Mouse (Mus musculus) MEL (cell line): ENCODE measurements at regions not wholly inside any gene's neighbourhood (a gene's known extent, or its start where the extent isn't known, plus 50 kb on each side); places are given as distances from the start of the nearest gene placed in this dataset.

Source experiments
- DNase-seq: peaks from one replicate; pipeline ENCODE4 v3.0.0; 2011; ENCODE audit warnings: low read depth, low spot score
- H3K27ac ChIP-seq: 2 replicates; pipeline ENCODE4 v1.5.1; 2012; ENCODE audit warnings: low read depth, mild to moderate bottlenecking, control low read depth, low read length, moderate library complexity; ENCODE audit not compliant: control insufficient read depth
- H3K27me3 ChIP-seq, 2 experiments: fragments of 150-350 bp in 1 of 2; sonication (generic) in 1 of 2; 2 replicates each; pipeline ENCODE4 v1.6.1; 2012; ENCODE audit warnings: low read length in 2 of 2, mild to moderate bottlenecking in 2 of 2, improper control_type of control experiment in 1 of 2, moderate library complexity in 1 of 2; ENCODE audit not compliant: insufficient read depth in 2 of 2, control insufficient read depth in 1 of 2
- H3K36me3 ChIP-seq, 2 experiments: 2 replicates each; pipeline ENCODE4 v1.6.1; 2012 to 2014; ENCODE audit warnings: low read length in 2 of 2, improper control_type of control experiment in 1 of 2, inconsistent platforms in 1 of 2, mild to moderate bottlenecking in 1 of 2; ENCODE audit not compliant: insufficient read depth in 2 of 2, control insufficient read depth in 1 of 2
- H3K4me1 ChIP-seq, 2 experiments: fragments of 150-350 bp in 1 of 2; sonication (generic) in 1 of 2; 2 replicates each; pipeline ENCODE4 v1.6.1; 2012; ENCODE audit warnings: low read length in 2 of 2, improper control_type of control experiment in 1 of 2, mild to moderate bottlenecking in 1 of 2; ENCODE audit not compliant: insufficient read depth in 2 of 2, control insufficient read depth in 1 of 2
- H3K4me3 ChIP-seq, 2 experiments: fragments of 150-350 bp in 1 of 2; sonication (generic) in 1 of 2; 2 replicates each; pipeline ENCODE4 v1.5.1; 2012; ENCODE audit warnings: low read depth in 2 of 2, low read length in 2 of 2, mild to moderate bottlenecking in 2 of 2, moderate library complexity in 2 of 2, control low read depth in 1 of 2, improper control_type of control experiment in 1 of 2; ENCODE audit not compliant: control insufficient read depth in 1 of 2, insufficient read depth in 1 of 2
- H3K79me2 ChIP-seq: 2 replicates; pipeline ENCODE4 v1.6.1; 2012; ENCODE audit warnings: mild to moderate bottlenecking, low read length, moderate library complexity; ENCODE audit not compliant: control insufficient read depth, poor library complexity, insufficient read depth
- H3K9ac ChIP-seq: 2 replicates; pipeline ENCODE4 v1.6.1; 2012; ENCODE audit warnings: low read depth, mild to moderate bottlenecking, control low read depth, low read length, moderate library complexity; ENCODE audit not compliant: control insufficient read depth, poor library complexity, severe bottlenecking
- H3K9me3 ChIP-seq: fragments of 150-350 bp; sonication (generic); replicated peaks from 2 replicates; pipeline ENCODE4 v1.6.1; 2012; ENCODE audit warnings: mild to moderate bottlenecking, low read length, improper control_type of control experiment, moderate library complexity; ENCODE audit not compliant: insufficient read depth
- CHD2 ChIP-seq: IDR thresholded peaks from 2 replicates; pipeline ENCODE4 v1.6.1; 2011; ENCODE audit warnings: low read length, improper control_type of control experiment
- CTCF ChIP-seq, 3 experiments: IDR thresholded peaks in 2 of 3; conservative IDR thresholded peaks in 1 of 3; 2 replicates each; pipeline ENCODE4 v1.5.1; 2011 to 2012; ENCODE audit warnings: low read length in 3 of 3, low read depth in 2 of 3, mild to moderate bottlenecking in 2 of 3, improper control_type of control experiment in 1 of 3, inconsistent platforms in 1 of 3, mixed read lengths in 1 of 3, moderate library complexity in 1 of 3; ENCODE audit not compliant: control insufficient read depth in 1 of 3, insufficient read depth in 1 of 3, poor library complexity in 1 of 3, severe bottlenecking in 1 of 3
- ELF1 ChIP-seq: IDR thresholded peaks from 2 replicates; pipeline ENCODE4 v1.6.1; 2014; ENCODE audit warnings: low read depth, mild to moderate bottlenecking, inconsistent platforms, low read length, improper control_type of control experiment, moderate library complexity
- EP300 ChIP-seq, 2 experiments: IDR thresholded peaks; 2 replicates each; pipeline ENCODE4 v1.6.1; 2011; ENCODE audit warnings: improper control_type of control experiment in 2 of 2, low read length in 2 of 2, low read depth in 1 of 2, mild to moderate bottlenecking in 1 of 2
- ETS1 ChIP-seq: IDR thresholded peaks from 2 replicates; pipeline ENCODE4 v1.6.1; 2012; ENCODE audit warnings: low read depth, mild to moderate bottlenecking, inconsistent platforms, low read length, improper control_type of control experiment, moderate library complexity
- GATA1 ChIP-seq: IDR thresholded peaks from 2 replicates; pipeline ENCODE4 v1.6.1; 2011; ENCODE audit warnings: low read depth, low read length, improper control_type of control experiment
- HCFC1 ChIP-seq: IDR thresholded peaks from 2 replicates; pipeline ENCODE4 v1.6.1; 2012; ENCODE audit warnings: low read depth, mild to moderate bottlenecking, inconsistent platforms, low read length, improper control_type of control experiment, moderate library complexity
- JUND ChIP-seq: IDR thresholded peaks from 2 replicates; pipeline ENCODE4 v1.6.1; 2011; ENCODE audit warnings: low read depth, mild to moderate bottlenecking, improper control_type of control experiment, low read length
- MAX ChIP-seq: IDR thresholded peaks from 2 replicates; pipeline ENCODE4 v1.6.1; 2011; ENCODE audit warnings: low read length, improper control_type of control experiment
- MAZ ChIP-seq: IDR thresholded peaks from 2 replicates; pipeline ENCODE4 v1.6.1; 2012; ENCODE audit warnings: low read depth, mild to moderate bottlenecking, inconsistent platforms, low read length, improper control_type of control experiment
- MYC ChIP-seq: IDR thresholded peaks from 2 replicates; pipeline ENCODE4 v1.6.1; 2011; ENCODE audit warnings: low read depth, mild to moderate bottlenecking, low read length, improper control_type of control experiment, moderate library complexity
- NRF1 ChIP-seq: IDR thresholded peaks from 2 replicates; pipeline ENCODE4 v1.6.1; 2014; ENCODE audit warnings: low read depth, mild to moderate bottlenecking, inconsistent platforms, low read length, improper control_type of control experiment, moderate library complexity; ENCODE audit not compliant: poor library complexity, insufficient read depth, severe bottlenecking
- POLR2AphosphoS2 ChIP-seq: IDR thresholded peaks from 2 replicates; pipeline ENCODE4 v1.6.1; 2011; ENCODE audit warnings: low read length, improper control_type of control experiment
- POLR2AphosphoS5 ChIP-seq: IDR thresholded peaks from 2 replicates; pipeline ENCODE4 v1.6.1; 2012; ENCODE audit warnings: low read depth, borderline replicate concordance, mild to moderate bottlenecking, inconsistent platforms, low read length, moderate library complexity, mixed read lengths
- RCOR1 ChIP-seq: IDR thresholded peaks from 2 replicates; pipeline ENCODE4 v1.6.1; 2012; ENCODE audit warnings: low read depth, mild to moderate bottlenecking, inconsistent platforms, low read length, improper control_type of control experiment
- SIN3A ChIP-seq: IDR thresholded peaks from 2 replicates; pipeline ENCODE4 v1.6.1; 2012; ENCODE audit warnings: low read length, improper control_type of control experiment, inconsistent platforms
- SMC3 ChIP-seq: IDR thresholded peaks from 2 replicates; pipeline ENCODE4 v1.6.1; 2011; ENCODE audit warnings: low read depth, low read length, improper control_type of control experiment
- UBTF ChIP-seq: IDR thresholded peaks from 2 replicates; pipeline ENCODE4 v1.6.1; 2012; ENCODE audit warnings: low read depth, mild to moderate bottlenecking, inconsistent platforms, low read length, improper control_type of control experiment, moderate library complexity, borderline replicate concordance; ENCODE audit not compliant: insufficient read depth
- ZKSCAN1 ChIP-seq: IDR thresholded peaks from 2 replicates; pipeline ENCODE4 v1.6.1; 2012; ENCODE audit warnings: low read depth, mild to moderate bottlenecking, inconsistent platforms, low read length, improper control_type of control experiment, moderate library complexity

GRCm38 (mm10) chr6:101501716-101502115, 124.0 kb upstream of the Pdzrn3 start:
- no peak for TF ChIP-seq RCOR1
- TF ChIP-seq SIN3A: no peak
- no peak for TF ChIP-seq NRF1
- TF ChIP-seq MYC: no peak
- TF ChIP-seq CHD2: no peak
- no peak for TF ChIP-seq ETS1
- no peak for TF ChIP-seq HCFC1
- no peak for TF ChIP-seq SMC3
- no peak for TF ChIP-seq POLR2AphosphoS2
- no peak for DNase-seq
- H3K9me3 ChIP-seq: no peaks in the 10 kb centered on the region
- H3K27ac ChIP-seq: no peak overlapping the region
- no peaks in the 10 kb centered on the region for H3K36me3 ChIP-seq
- H3K4me3 ChIP-seq: no peak overlapping the region
- no peaks in the 10 kb centered on the region for H3K4me1 ChIP-seq
- H3K9ac ChIP-seq: no peak overlapping the region
- no peaks in the 10 kb centered on the region for H3K27me3 ChIP-seq
- H3K79me2 ChIP-seq: no peaks in the 10 kb centered on the region

GRCm38 (mm10) chr6:101500202-101500601, 122.5 kb upstream of the Pdzrn3 start:
- Histone ChIP-seq H3K4me1 (no peaks in the 10 kb centered on the region), H3K36me3 (no peaks in the 10 kb centered on the region), H3K27me3 (no peaks in the 10 kb centered on the region), H3K4me3 (no peak overlapping the region), H3K27ac (no peak overlapping the region), H3K9ac (no peak overlapping the region), H3K79me2 (no peaks in the 10 kb centered on the region), H3K9me3 (no peaks in the 10 kb centered on the region)
- no peak for DNase-seq
- TF ChIP-seq GATA1 (no peak), ZKSCAN1 (no peak), MYC (no peak), ETS1 (no peak), EP300 (IDR thresholded peaks at IDR 0.05; ENCODE audit: low read depth in 1 of 2, low read length in 2 of 2) (no peak), SIN3A (no peak), MAZ (no peak), CHD2 (no peak), ELF1 (no peak), RCOR1 (no peak), CTCF (IDR thresholded peaks at IDR 0.05 in 2 of 3, conservative IDR thresholded peaks at IDR 0.05 in 1 of 3; ENCODE audit: control insufficient read depth in 1 of 3, insufficient read depth in 1 of 3, low read depth in 2 of 3, low read length in 3 of 3, poor library complexity in 1 of 3, severe bottlenecking in 1 of 3) (no peak), JUND (no peak), POLR2AphosphoS5 (no peak), MAX (no peak), UBTF (no peak)
